Mouse (Mus musculus): ENCODE measurements around the gene Hc. TPM values are rescaled to one million over a fixed set of nuclear protein-coding genes. Genes with fewer than 3 reads are reported as not detected.
A peak's percentile ranks its signal among the peaks of the same experiment; 100 is the strongest.

Hc gene
- polyA plus RNA-seq, 2 experiments from 2014 or later: 0.09 to 0.17 TPM

DNA sequence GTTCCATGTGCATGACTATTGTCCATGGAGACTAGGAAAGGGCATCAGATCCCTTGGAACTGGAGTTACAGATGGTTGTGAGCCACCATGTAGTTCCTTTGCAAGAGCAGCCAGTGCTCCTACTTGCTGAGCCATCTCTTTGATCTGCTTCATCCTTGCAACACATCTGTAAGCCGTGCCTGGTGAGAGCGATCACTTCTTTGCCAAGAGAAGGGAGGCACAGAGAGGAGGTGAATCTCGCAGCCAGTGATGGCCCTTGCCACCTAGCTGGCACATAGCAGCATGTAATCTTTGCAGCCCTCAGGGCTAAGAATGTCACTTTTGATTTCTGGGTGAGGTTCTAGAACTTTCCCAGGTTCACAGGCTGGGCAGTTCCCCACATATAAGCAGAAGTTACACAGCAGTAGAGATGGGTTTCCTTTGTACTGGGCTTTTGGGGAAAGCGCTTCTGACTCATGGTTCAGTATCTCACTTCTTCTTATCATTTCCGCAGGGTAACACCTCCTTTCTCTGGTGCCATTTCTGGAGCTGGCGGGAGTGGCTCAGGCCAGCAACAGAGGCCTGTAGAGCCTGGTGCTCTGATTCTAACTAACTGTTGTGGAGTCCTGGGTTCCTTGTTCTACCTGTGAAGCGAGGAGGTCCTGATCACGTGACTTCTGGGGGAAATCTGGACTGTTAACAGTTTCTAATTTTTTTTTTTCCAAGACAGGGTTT, 84.1 kb downstream of the Hc start:
- peak; percentile 54 for ATAC-seq

- peak; percentile 63 for ATAC-seq
Observed at GRCm38 (mm10) chr2:34976447-34976846, 84.8 kb downstream of the Hc start.

DNA sequence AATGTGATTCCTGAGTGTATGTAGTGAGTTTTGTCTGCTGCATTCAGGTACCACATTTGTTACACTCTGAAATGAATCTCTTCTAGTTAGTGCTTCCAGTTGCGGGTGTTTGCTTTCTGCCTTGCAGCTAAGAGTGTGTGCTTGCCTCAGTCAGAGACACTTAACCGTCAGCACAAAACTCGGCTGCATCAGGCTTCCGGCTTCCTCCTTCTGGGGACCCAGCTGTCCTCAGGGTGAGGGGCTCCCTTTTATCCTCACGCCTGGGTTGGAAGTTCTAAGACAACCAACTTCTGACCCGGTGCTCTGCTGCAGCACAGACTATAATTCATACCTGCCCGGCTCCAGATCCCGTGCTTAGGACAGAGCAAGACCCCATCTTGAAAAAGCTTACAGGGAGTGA, 88.2 kb downstream of the Hc start:
- ATAC-seq: no peak

DNA sequence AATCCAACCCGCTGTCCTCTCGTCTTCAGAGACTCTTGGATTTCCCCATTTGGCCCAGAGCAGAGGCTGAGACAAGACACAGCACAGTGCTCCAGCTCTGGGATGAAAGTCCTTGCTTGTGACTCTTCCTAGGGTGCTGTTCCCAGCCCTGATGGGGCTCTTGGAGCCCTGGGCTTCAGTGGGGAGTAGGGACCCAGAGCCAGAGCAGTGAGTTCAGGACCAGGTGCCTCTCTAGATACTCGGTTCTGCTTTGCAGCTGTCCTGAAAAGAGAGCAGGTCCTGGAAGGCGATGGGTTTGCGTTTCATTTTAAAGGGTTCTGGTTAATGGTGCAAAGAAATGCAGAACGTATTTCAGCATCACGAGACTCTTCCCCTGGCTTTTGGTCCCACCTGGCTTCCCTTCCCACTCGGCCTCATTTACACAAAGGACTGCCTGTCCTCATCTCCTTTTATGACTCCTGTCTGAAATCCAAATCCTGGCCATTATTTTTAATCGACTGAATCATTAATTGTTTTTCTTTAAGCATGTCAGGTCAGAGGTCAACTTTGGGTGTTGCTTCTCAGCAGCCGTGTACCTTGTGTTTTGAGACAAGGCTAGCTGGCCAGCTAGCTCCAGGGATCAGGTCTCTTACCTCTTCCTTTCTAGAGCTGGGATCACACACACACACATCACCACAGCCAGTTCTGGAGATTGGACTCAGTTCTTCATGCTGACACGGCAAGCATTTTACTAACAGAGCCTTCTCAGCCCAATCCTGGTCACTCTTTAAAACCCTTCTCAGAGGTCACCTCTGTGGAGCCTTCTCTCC, 90.0 kb downstream of the Hc start:
- no peak for ATAC-seq

- peak; percentile 75 for ATAC-seq
Observed at GRCm38 (mm10) chr2:34970092-34970750, 91.0 kb downstream of the Hc start.

- ATAC-seq: no peak
Observed at GRCm38 (mm10) chr2:34969166-34969565, 92.1 kb downstream of the Hc start.

GRCm38 (mm10) chr2:34966243-34966934, 94.8 kb downstream of the Hc start:
- no peak for ATAC-seq

GRCm38 (mm10) chr2:34965806-34966205, 95.4 kb downstream of the Hc start:
- no peak for ATAC-seq

GRCm38 (mm10) chr2:34965293-34965692, 95.9 kb downstream of the Hc start:
- no peak for ATAC-seq

GRCm38 (mm10) chr2:34964651-34965050, 96.6 kb downstream of the Hc start:
- ATAC-seq: no peak

DNA sequence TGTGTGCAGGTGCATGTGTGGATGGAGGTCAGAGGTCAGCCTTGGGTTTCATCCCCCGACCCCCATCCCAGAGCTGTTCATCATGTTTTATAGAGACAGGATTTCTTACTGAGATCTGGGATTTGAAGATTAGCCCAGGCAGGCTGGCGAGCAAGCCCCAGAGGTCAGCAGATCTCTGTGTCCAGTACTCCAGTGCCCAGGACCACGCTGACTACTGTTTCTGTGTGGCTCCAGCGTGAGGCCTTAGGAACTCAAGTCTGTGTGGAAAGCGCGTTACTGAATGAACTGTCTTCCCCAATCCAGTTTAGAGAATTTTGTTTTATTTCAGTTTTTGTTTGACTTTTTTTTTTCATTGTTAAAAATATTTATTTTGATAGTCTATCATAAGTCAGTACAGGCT, 97.0 kb downstream of the Hc start:
- ATAC-seq: no peak

DNA sequence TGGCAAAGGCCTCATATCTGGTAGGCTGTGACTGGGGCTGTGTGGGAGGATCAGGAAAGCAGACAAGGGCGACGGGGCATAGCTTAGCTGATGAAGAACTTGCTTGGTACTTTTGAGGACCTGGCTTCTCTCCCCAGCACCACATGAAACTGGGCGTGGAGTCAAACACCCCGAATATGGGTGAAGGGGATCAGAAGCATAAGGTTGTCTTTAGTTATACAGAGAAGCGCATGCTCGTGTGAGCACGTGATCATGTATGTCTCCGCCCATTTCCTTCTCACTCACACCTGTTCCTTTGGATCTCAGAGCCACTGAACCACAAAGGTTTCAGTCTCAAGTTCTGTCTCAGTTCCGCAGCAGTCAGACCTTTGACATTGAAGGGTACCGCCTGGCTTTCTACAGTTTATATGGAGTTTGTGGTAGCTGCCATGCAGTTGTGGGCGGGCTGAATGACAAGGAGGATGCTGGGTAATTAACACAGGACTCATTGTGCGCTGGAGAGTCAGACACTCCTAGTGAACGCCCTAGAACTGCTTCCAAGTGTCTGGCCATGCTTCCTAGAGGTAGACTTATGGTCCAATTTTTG, 97.8 kb downstream of the Hc start:
- peak; percentile 66 for ATAC-seq

DNA sequence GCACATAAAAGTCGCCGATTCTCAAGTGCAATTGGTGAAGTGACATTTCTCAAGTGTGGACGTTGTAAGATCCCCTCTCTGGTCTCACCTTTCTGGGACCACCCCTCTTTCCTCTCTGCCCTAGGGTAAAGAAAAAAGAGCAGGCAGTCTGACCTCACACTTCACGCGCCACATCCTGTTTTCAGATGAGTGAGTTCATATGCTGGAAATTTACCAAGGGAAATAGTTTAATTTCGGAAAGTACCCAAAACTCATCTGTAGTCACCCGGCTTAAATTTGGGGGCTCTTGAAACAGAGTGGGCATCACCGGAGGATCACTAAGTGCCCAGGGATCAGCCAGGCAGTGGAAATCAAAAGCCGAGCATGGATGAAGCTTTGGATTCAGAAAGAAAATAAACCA, 98.3 kb downstream of the Hc start:
- ATAC-seq: peak; percentile 44

DNA sequence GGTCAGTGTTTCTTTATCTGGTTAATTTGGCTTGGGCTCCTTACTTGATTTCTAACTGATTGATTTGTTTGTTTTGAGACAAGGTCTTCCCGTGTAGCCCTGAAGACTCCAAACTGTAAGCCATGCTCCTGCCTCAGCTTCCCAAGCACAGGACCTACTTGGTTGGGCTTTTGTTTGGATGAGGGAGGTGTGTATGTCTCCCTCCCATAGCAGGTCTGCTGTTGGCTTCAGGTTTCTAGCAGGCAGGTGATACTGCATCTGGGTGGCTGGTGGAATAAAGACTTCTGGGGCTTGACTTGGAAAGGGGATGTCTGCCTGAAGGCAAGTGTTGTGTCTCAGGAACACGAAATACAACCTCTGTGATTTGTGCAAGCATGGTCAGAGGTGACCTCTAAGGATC, 99.0 kb downstream of the Hc start:
- no peak for ATAC-seq

DNA sequence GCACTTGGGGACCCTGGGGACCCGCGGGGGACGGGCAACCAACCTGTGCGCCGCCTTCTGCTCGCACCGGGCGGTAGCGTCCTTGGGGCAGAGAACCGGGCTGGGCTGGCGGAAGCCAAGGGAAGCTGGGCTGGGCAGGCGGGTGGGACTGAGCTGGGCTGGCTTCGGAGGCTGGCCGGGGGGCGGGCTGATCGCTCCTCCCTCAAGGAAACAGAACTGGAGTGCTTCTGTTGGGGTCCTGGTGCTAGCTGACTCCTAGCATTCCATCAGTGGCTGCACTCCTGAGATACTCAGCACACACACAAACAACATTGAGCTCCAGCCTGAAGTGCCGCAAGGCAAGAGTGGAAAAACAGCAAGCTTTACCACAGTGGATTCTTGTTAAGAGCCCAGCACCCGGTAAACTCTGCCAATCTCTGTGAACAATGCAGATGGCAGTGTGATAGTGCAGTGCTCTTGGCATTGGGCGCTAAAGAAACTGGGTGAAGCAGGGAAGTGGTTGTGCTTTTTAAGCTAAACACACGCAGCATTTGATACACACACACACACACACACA, 99.7 kb downstream of the Hc start, which contains the start of gene Traf1:
TSS of gene Traf1 (minus strand) at position 292 of the 556 bp plus-strand sequence.
- ATAC-seq: peak; percentile 5

DNA sequence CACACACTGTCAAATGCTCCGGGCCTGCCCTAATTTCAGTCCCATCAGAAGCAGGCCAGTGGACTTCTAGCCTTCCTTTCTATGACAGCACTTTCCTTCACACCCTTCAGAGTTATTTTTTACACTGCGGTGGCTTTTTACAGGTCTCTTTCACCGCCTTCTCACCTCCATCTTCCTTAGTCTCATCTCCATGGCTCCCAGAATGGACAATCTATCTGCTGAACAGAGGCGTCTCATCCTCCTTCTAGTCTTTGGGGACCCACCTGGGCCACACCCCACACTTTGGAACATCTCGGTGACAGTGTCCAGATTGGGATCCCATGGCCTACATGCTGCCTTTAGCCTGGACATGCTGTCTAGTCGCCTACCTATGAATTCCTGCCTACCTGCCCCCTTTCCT, 100.3 kb downstream of the Hc start:
- no peak for ATAC-seq

GRCm38 (mm10) chr2:34960466-34960865, 100.8 kb downstream of the Hc start:
- no peak for ATAC-seq

DNA sequence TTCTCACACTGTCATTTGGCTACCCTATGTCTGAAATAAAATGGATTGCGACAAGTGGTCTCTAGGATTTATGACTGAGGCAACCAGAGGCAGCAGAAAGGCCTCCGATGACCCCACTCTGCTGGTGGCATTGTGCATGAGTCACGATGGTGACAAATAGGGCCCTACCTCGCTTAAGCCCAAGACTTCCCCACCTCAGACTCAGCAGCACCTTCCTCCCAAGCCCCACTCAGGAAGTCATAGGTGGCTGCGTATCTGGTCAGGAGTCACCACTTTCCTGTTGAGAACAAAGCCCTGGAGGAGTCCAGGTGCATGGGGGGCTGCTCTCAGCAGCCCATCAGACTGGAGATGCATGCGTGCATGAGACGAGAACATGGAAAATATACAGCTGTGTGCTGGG, 102.7 kb downstream of the Hc start:
- peak; percentile 4 for ATAC-seq

GRCm38 (mm10) chr2:34958036-34958435, 103.2 kb downstream of the Hc start:
- peak; percentile 40 for ATAC-seq

DNA sequence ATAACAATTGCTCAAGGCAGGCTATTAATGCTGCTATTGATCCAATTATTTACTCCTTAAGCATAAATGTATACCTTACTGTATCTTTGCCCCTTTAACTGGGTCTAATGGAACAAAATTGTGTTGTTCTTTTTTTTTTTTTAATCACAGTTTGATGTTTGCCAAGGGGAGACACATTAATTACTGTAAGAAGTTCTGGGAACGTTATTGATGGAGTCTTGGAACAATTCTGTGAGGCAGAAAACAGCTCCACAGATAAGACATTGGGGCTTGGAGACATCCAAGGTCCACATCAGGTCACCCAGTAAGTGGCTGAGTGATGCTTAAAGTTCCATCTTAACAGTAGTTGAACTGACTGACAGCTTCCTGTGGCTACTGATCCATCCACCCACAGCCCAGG, 103.8 kb downstream of the Hc start:
- no peak for ATAC-seq

- no peak for ATAC-seq
Observed at GRCm38 (mm10) chr2:34956941-34957340, 104.3 kb downstream of the Hc start.

- ATAC-seq: no peak
Observed at GRCm38 (mm10) chr2:34954344-34954743, 106.9 kb downstream of the Hc start.
